ENCODE assay signal across 9 mouse cellular contexts in genomic region chr2:27141950-27142693, GRCm38 (mm10). TPM values are rescaled to one million over a fixed set of nuclear protein-coding genes. Genes with fewer than 3 reads are reported as not detected.
A peak's percentile ranks its signal among the peaks of the same experiment; 100 is the strongest.
DNase-seq lines count a peak whose midpoint lies in the region; ATAC-seq lines count a peak whose summit lies in the region.
"Had no signal": no experiment of that assay in that cellular context is flagged by ENCODE, and none has a peak within 500 bp of the region (broad histone marks: within the 10 kb centered on the region; RNA-seq: fewer than 3 reads in every experiment).

Gene Fam163b, minus strand, starts transcription at chr2:27142491.

- peak; percentile 43 to 67 for DNase-seq in left cerebral cortex, adult 18-20 months (ENCODE audit: low spot score in 2 of 2)
- no peak for DNase-seq in left cerebral cortex, adult 11 months (ENCODE audit: low spot score)
- peak; percentile 57 for DNase-seq in cerebellum, adult 9-11 months
- DNase-seq in heart, embryonic 10.5 days (ENCODE audit: low spot score) = no peak
- peak; percentile 39 for DNase-seq in liver
- DNase-seq in c-Kit-positive CD71-positive TER-119-positive erythroid progenitor cells, embryonic 14.5 days (ENCODE audit: low spot score) = no peak

- peak within 1 kb of the TSS; percentile 66 for H3K4me3 ChIP-seq in heart, embryonic 10.5 days
- peak within 1 kb of the TSS; percentile 44 for H3K4me3 ChIP-seq in kidney, embryonic 15.5 days (replicated peaks)
- H3K4me3 ChIP-seq in neural tube, embryonic 15.5 days (replicated peaks) = peak within 1 kb of the TSS; percentile 55

- ATAC-seq in kidney, embryonic 15.5 days (replicated peaks; ENCODE audit: low FRiP score) = peak; percentile 75; the same call in 1 of the 2 replicates
- peak; percentile 85 for ATAC-seq in neural tube, embryonic 15.5 days (ENCODE audit: low FRiP score)

- H3K27ac ChIP-seq in heart, embryonic 10.5 days = peak within 1 kb of the TSS; percentile 67
- no peak within 1 kb of the TSS for H3K27ac ChIP-seq in kidney, embryonic 15.5 days
- H3K27ac ChIP-seq in neural tube, embryonic 15.5 days (replicated peaks) = no peak within 1 kb of the TSS
- H3K27ac ChIP-seq: macrophage had no signal

- H3K4me2 ChIP-seq in kidney, embryonic 15.5 days = peak within 1 kb of the TSS; percentile 87
- peak within 1 kb of the TSS; percentile 81 for H3K4me2 ChIP-seq in neural tube, embryonic 15.5 days

- 1% methylated on average over 62 of the region's 62 CpGs for WGBS in heart, embryonic 10.5 days
- WGBS in kidney, embryonic 15.5 days = under 1% methylated on average over 59 of the region's 62 CpGs
- WGBS in neural tube, embryonic 15.5 days = 1% methylated on average over 32 of the region's 62 CpGs

- H3K36me3 ChIP-seq in heart, embryonic 10.5 days = no peaks in the 10 kb centered on the region
- H3K36me3 ChIP-seq in kidney, embryonic 15.5 days = no peaks in the 10 kb centered on the region
- no peaks in the 10 kb centered on the region for H3K36me3 ChIP-seq in neural tube, embryonic 15.5 days

- H3K4me1 ChIP-seq in heart, embryonic 10.5 days = peaks cover 9% of the 10 kb centered on the region
- peaks cover 8% of the 10 kb centered on the region for H3K4me1 ChIP-seq in kidney, embryonic 15.5 days
- peaks cover 25% of the 10 kb centered on the region for H3K4me1 ChIP-seq in neural tube, embryonic 15.5 days

- peaks cover 67% of the 10 kb centered on the region for H3K27me3 ChIP-seq in heart, embryonic 10.5 days (ENCODE audit: insufficient read depth, poor library complexity, severe bottlenecking)
- H3K27me3 ChIP-seq in kidney, embryonic 15.5 days = peaks cover 57% of the 10 kb centered on the region
- peaks cover 33% of the 10 kb centered on the region for H3K27me3 ChIP-seq in neural tube, embryonic 15.5 days (replicated peaks)

- H3K9ac ChIP-seq in kidney, embryonic 15.5 days = no peak within 1 kb of the TSS
- peak within 1 kb of the TSS; percentile 44 for H3K9ac ChIP-seq in neural tube, embryonic 15.5 days (replicated peaks)

- H3K9me3 ChIP-seq in heart, embryonic 10.5 days = no peaks in the 10 kb centered on the region
- H3K9me3 ChIP-seq in kidney, embryonic 15.5 days (replicated peaks) = no peaks in the 10 kb centered on the region
- H3K9me3 ChIP-seq in neural tube, embryonic 15.5 days (replicated peaks) = no peaks in the 10 kb centered on the region

RNA-seq across cellular contexts. Expression of gene Fam163b, which starts in this region (rescaled TPM):
- total RNA-seq in left cerebral cortex, adult 18-20 months (2021) = 100 to 1,000 TPM in 1 of 2 experiments, 10 to 100 TPM in 1; 98.9 to 107 TPM
- 0.25 and 0.39 TPM in 2 replicates for polyA plus RNA-seq in heart, embryonic 10.5 days (2016; fragmentation: Nextera tagmentation; extraction: Ambion mirVana)
- polyA plus RNA-seq in kidney, embryonic 15.5 days (2015; fragmentation: Nextera tagmentation; extraction: Ambion mirVana) = 0.18 and 0.30 TPM in 2 replicates
- polyA plus RNA-seq in neural tube, embryonic 15.5 days (2015; fragmentation: Nextera tagmentation; extraction: Ambion mirVana) = 10.1 and 10.3 TPM in 2 replicates
- polyA plus RNA-seq: macrophage had no signal

Comparison
In these comparisons a context has a peak if more than half of its experiments do, and no peak if none do; other contexts are left out.
1. DNase-seq: peak in left cerebral cortex, adult 18-20 months (2 of 2), cerebellum, adult 9-11 months (single experiment) and liver (single experiment); none in left cerebral cortex, adult 11 months (single experiment), heart, embryonic 10.5 days (single experiment) and c-Kit-positive CD71-positive TER-119-positive erythroid progenitor cells, embryonic 14.5 days (single experiment).
2. Peak in ATAC-seq, H3K4me3 ChIP-seq and H3K4me2 ChIP-seq in kidney, embryonic 15.5 days; RNA of the gene not detected or under 1 TPM.
3. Peak in every context shown above with its lines, with median percentiles within 50 percentile points of each other: H3K4me3 ChIP-seq.